Mouse (Mus musculus): ENCODE measurements around the gene Crabp1. TPM values are rescaled to one million over a fixed set of nuclear protein-coding genes. Genes with fewer than 3 reads are reported as not detected.

Crabp1 gene
- polyA plus RNA-seq, 1 experiment from 2014 or later, result 1,915 TPM

- Histone ChIP-seq H3K27me3 (ENCODE audit: insufficient read depth, poor library complexity, severe bottlenecking) (no peaks in the 10 kb centered on the region), H3K36me3 (no peaks in the 10 kb centered on the region), H3K9me3 (no peaks in the 10 kb centered on the region), H3K4me1 (replicated peaks) (peaks cover 21% of the 10 kb centered on the region), H3K27ac (peak overlapping the region; percentile 1; the same call in 1 of the 2 replicates), H3K4me3 (no peak overlapping the region)
- DNase-seq (ENCODE audit: low spot score), result peak; percentile 61
- 64% methylated on average over 5 of the region's 5 CpGs for WGBS
Measured at GRCm38 (mm10) chr9:54821442-54822100, 57.0 kb downstream of the Crabp1 start.

Other genes starting within 250 kb of the Crabp1 start
- gene Sh2d7, start 225.8 kb upstream of the Crabp1 start, polyA plus RNA-seq (2016; fragmentation: Nextera tagmentation; extraction: Ambion mirVana), result not detected in 2 replicates
- 13.4 and 17.2 TPM in 2 replicates for gene Cib2, start 204.5 kb upstream of the Crabp1 start, polyA plus RNA-seq (2016; fragmentation: Nextera tagmentation; extraction: Ambion mirVana)
- 108 and 117 TPM in 2 replicates for gene Idh3a, start 178.4 kb upstream of the Crabp1 start, polyA plus RNA-seq (2016; fragmentation: Nextera tagmentation; extraction: Ambion mirVana)
- gene Acsbg1, start 102.9 kb upstream of the Crabp1 start, polyA plus RNA-seq (2016; fragmentation: Nextera tagmentation; extraction: Ambion mirVana), result 7.2 and 8.7 TPM in 2 replicates
- gene Dnaja4, start 65.9 kb upstream of the Crabp1 start, polyA plus RNA-seq (2016; fragmentation: Nextera tagmentation; extraction: Ambion mirVana), result 4.5 and 4.7 TPM in 2 replicates
- gene Wdr61, start 30.2 kb upstream of the Crabp1 start, polyA plus RNA-seq (2016; fragmentation: Nextera tagmentation; extraction: Ambion mirVana), result 150 and 174 TPM in 2 replicates
- 41.6 and 44.1 TPM in 2 replicates for gene Ireb2, start 99.0 kb downstream of the Crabp1 start, polyA plus RNA-seq (2016; fragmentation: Nextera tagmentation; extraction: Ambion mirVana)
- gene Hykk, start 152.5 kb downstream of the Crabp1 start, polyA plus RNA-seq (2016; fragmentation: Nextera tagmentation; extraction: Ambion mirVana), result 4.6 and 4.7 TPM in 2 replicates
- 319 and 324 TPM in 2 replicates for gene Psma4, start 186.0 kb downstream of the Crabp1 start, polyA plus RNA-seq (2016; fragmentation: Nextera tagmentation; extraction: Ambion mirVana)
- 0.69 and 1.0 TPM in 2 replicates for gene AY074887, start 186.2 kb downstream of the Crabp1 start, polyA plus RNA-seq (2016; fragmentation: Nextera tagmentation; extraction: Ambion mirVana)
- gene Chrna5, start 216.1 kb downstream of the Crabp1 start, polyA plus RNA-seq (2016; fragmentation: Nextera tagmentation; extraction: Ambion mirVana), result 2.3 and 3.4 TPM in 2 replicates

Measured in hindbrain, embryonic 10.5 days (tissue).